Mouse (Mus musculus) cerebellum, adult 2 months (tissue): ENCODE data around the gene St8sia6.

Source experiments
- CTCF ChIP-seq: fragments of 200-500 bp; IDR thresholded peaks from 2 replicates; pipeline ENCODE4 v1.5.1; 2011; ENCODE audit warnings: low read depth, mild to moderate bottlenecking, control low read depth, low read length, moderate library complexity, borderline replicate concordance; ENCODE audit not compliant: insufficient read depth
- POLR2A ChIP-seq: fragments of 200-500 bp; IDR thresholded peaks from 2 replicates; pipeline ENCODE4 v1.6.1; 2011; ENCODE audit warnings: low read length, control low read depth, borderline replicate concordance; ENCODE audit not compliant: insufficient read depth

- no peak for TF ChIP-seq CTCF
- TF ChIP-seq POLR2A = no peak
Measured at GRCm38 (mm10) chr2:13708785-13709184, 85.1 kb downstream of the St8sia6 start.
